Mouse (Mus musculus): Measurements from ENCODE around the gene Dok7. TPM values are rescaled to one million over a fixed set of nuclear protein-coding genes. Genes with fewer than 3 reads are reported as not detected.
A peak's percentile ranks its signal among the peaks of the same experiment; 100 is the strongest.

The Dok7 gene
- polyA plus RNA-seq, 1 experiment from 2014 or later: 0.35 TPM

DNA sequence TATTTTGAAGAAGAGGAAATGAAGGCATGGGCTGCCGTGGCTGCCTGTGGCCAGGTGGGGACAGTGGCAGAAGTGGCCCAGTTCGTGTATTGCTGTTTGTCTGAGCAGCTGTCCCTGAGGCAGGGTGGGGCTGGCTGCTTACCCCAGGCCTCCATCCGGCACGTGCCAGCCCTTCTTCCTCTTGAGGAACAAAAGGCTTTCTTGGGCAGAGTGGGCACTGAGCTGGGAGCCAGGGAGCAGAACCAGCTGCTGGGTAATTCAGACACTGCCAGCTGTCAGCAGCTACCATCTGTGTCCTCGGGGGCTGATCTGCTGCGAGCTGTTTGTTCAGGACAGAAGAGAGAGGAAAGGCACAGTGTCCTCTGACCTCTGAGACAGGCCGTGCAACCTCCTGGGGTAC lies 14.4 kb downstream of the Dok7 start:
- H3K9ac ChIP-seq (ENCODE audit: low read depth, low read length): no peak overlapping the region
- 47% methylated on average over 7 of the region's 7 CpGs for WGBS
- H3K36me3 ChIP-seq (ENCODE audit: control insufficient read depth, insufficient read depth, low read length): no peaks in the 10 kb centered on the region
- no peak for ATAC-seq (ENCODE audit: low FRiP score, low TSS enrichment)
- H3K4me1 ChIP-seq (ENCODE audit: control insufficient read depth, insufficient read depth, low read length): no peaks in the 10 kb centered on the region
- no peaks in the 10 kb centered on the region for H3K9me3 ChIP-seq (ENCODE audit: control insufficient read depth, low read length)
- H3K27me3 ChIP-seq (ENCODE audit: control insufficient read depth, insufficient read depth, low read length): no peaks in the 10 kb centered on the region
- H3K4me2 ChIP-seq (replicated peaks; ENCODE audit: low read depth, low read length): no peak overlapping the region
- H3K27ac ChIP-seq (ENCODE audit: low read depth, low read length): no peak overlapping the region
- no peak overlapping the region for H3K4me3 ChIP-seq (ENCODE audit: low read length)

DNA sequence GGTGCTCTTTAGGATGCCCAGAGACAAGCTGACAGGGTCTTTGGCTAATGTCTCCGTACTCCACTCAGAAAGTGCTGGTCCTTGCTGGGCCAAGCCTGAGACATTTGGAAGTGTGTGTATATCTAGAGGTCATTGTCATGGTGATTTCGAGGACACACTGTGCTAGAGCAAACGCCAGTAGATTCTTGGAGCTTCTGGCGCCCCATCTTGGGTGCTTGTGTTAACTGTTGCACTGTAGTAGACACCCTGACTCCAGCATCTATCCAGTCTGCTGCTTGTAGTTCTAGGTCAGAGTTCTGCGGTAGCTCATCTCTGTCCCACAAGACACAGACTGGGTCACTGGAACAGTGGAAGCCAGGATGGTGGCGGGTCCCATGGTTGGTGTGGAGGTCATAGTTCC lies 15.3 kb downstream of the Dok7 start:
- Histone ChIP-seq H3K27me3 (ENCODE audit: control insufficient read depth, insufficient read depth, low read length) (no peaks in the 10 kb centered on the region), H3K9me3 (ENCODE audit: control insufficient read depth, low read length) (no peaks in the 10 kb centered on the region), H3K4me2 (replicated peaks; ENCODE audit: low read depth, low read length) (no peak overlapping the region), H3K27ac (ENCODE audit: low read depth, low read length) (no peak overlapping the region), H3K4me3 (ENCODE audit: low read length) (no peak overlapping the region), H3K4me1 (ENCODE audit: control insufficient read depth, insufficient read depth, low read length) (no peaks in the 10 kb centered on the region), H3K36me3 (ENCODE audit: control insufficient read depth, insufficient read depth, low read length) (no peaks in the 10 kb centered on the region), H3K9ac (ENCODE audit: low read depth, low read length) (no peak overlapping the region)
- no peak for ATAC-seq (ENCODE audit: low FRiP score, low TSS enrichment)
- WGBS: 93% methylated on average over 6 of the region's 6 CpGs

- H3K4me1 ChIP-seq (ENCODE audit: control insufficient read depth, insufficient read depth, low read length): no peaks in the 10 kb centered on the region
- WGBS: 70% methylated on average over 11 of the region's 11 CpGs
- no peak for ATAC-seq (ENCODE audit: low FRiP score, low TSS enrichment)
Observed at GRCm38 (mm10) chr5:35073235-35073634, 16.7 kb downstream of the Dok7 start.

DNA sequence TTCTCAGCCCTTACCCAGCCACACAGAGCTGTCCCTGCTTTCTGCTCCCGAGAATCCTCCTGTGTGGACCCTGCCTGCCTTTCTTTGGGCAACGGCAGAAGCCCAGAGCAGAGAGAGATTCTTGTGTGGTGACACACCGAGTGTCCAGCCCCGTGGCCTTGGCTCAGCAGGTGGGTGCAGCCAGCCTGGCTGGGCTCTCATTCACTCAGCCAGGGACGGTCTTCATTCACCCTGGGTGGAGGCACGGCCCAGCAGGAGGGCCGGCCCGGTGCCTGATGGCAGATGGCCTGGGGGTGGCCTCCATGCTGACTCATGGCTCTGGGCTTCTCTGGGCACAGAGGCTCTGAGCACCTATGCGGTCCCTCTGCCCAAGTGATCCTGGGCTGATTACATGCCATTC lies 17.4 kb downstream of the Dok7 start:
- Histone ChIP-seq H3K4me1 (ENCODE audit: control insufficient read depth, insufficient read depth, low read length) (no peaks in the 10 kb centered on the region), H3K4me3 (ENCODE audit: low read length) (no peak overlapping the region), H3K36me3 (ENCODE audit: control insufficient read depth, insufficient read depth, low read length) (no peaks in the 10 kb centered on the region), H3K9ac (ENCODE audit: low read depth, low read length) (no peak overlapping the region), H3K27me3 (ENCODE audit: control insufficient read depth, insufficient read depth, low read length) (peaks cover 2% of the 10 kb centered on the region; the same call in 1 of the 2 replicates), H3K4me2 (replicated peaks; ENCODE audit: low read depth, low read length) (no peak overlapping the region), H3K27ac (ENCODE audit: low read depth, low read length) (no peak overlapping the region), H3K9me3 (ENCODE audit: control insufficient read depth, low read length) (no peaks in the 10 kb centered on the region)
- WGBS: 76% methylated on average over 9 of the region's 9 CpGs
- ATAC-seq (ENCODE audit: low FRiP score, low TSS enrichment): 0 out of 2 replicates have a peak, but pooled peaks have one; percentile 14

More at GRCm38 (mm10) chr5:35073235-35073634, 16.7 kb downstream of the Dok7 start:
- no peaks in the 10 kb centered on the region for H3K36me3 ChIP-seq (ENCODE audit: control insufficient read depth, insufficient read depth, low read length)
- H3K4me3 ChIP-seq (ENCODE audit: low read length): no peak overlapping the region
- no peaks in the 10 kb centered on the region for H3K9me3 ChIP-seq (ENCODE audit: control insufficient read depth, low read length)
- no peaks in the 10 kb centered on the region for H3K27me3 ChIP-seq (ENCODE audit: control insufficient read depth, insufficient read depth, low read length)
- no peak overlapping the region for H3K27ac ChIP-seq (ENCODE audit: low read depth, low read length)
- no peak overlapping the region for H3K4me2 ChIP-seq (replicated peaks; ENCODE audit: low read depth, low read length)
- no peak overlapping the region for H3K9ac ChIP-seq (ENCODE audit: low read depth, low read length)

- Histone ChIP-seq H3K27ac (ENCODE audit: low read depth, low read length) (no peak overlapping the region), H3K9ac (ENCODE audit: low read depth, low read length) (no peak overlapping the region), H3K36me3 (ENCODE audit: control insufficient read depth, insufficient read depth, low read length) (no peaks in the 10 kb centered on the region), H3K4me2 (replicated peaks; ENCODE audit: low read depth, low read length) (no peak overlapping the region), H3K27me3 (ENCODE audit: control insufficient read depth, insufficient read depth, low read length) (peaks cover 11% of the 10 kb centered on the region; the same call in 1 of the 2 replicates), H3K9me3 (ENCODE audit: control insufficient read depth, low read length) (no peaks in the 10 kb centered on the region), H3K4me1 (ENCODE audit: control insufficient read depth, insufficient read depth, low read length) (no peaks in the 10 kb centered on the region), H3K4me3 (ENCODE audit: low read length) (no peak overlapping the region)
- WGBS: 85% methylated on average over 1 of the region's 1 CpGs
- ATAC-seq (ENCODE audit: low FRiP score, low TSS enrichment): no peak
Observed at GRCm38 (mm10) chr5:35076369-35076768, 19.8 kb downstream of the Dok7 start.

DNA sequence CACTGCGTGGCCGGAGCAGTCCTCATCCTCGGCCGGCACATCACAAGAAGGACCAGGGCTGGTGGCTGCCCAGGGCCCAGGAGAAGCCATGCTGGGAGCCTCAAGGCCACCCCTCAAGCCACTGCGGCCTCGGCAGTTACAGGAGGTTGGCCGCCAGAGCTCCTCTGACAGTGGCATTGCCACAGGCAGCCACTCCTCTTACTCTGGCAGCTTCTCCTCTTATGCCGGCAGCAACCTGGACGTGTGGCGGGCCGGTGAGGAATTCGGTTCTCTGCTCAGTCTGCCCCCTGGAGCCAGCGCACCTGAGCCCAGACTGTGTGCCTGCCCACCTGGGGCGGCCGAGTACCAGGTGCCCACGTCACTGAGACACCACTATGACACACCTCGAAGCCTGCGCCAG lies 22.5 kb downstream of the Dok7 start:
- Histone ChIP-seq H3K4me3 (ENCODE audit: low read length) (no peak overlapping the region), H3K9me3 (ENCODE audit: control insufficient read depth, low read length) (no peaks in the 10 kb centered on the region), H3K4me2 (replicated peaks; ENCODE audit: low read depth, low read length) (no peak overlapping the region), H3K27ac (ENCODE audit: low read depth, low read length) (no peak overlapping the region), H3K9ac (ENCODE audit: low read depth, low read length) (no peak overlapping the region), H3K27me3 (ENCODE audit: control insufficient read depth, insufficient read depth, low read length) (peaks cover 11% of the 10 kb centered on the region; the same call in 1 of the 2 replicates), H3K36me3 (ENCODE audit: control insufficient read depth, insufficient read depth, low read length) (no peaks in the 10 kb centered on the region), H3K4me1 (ENCODE audit: control insufficient read depth, insufficient read depth, low read length) (no peaks in the 10 kb centered on the region)
- WGBS: 42% methylated on average over 18 of the region's 18 CpGs
- ATAC-seq (ENCODE audit: low FRiP score, low TSS enrichment): no peak

DNA sequence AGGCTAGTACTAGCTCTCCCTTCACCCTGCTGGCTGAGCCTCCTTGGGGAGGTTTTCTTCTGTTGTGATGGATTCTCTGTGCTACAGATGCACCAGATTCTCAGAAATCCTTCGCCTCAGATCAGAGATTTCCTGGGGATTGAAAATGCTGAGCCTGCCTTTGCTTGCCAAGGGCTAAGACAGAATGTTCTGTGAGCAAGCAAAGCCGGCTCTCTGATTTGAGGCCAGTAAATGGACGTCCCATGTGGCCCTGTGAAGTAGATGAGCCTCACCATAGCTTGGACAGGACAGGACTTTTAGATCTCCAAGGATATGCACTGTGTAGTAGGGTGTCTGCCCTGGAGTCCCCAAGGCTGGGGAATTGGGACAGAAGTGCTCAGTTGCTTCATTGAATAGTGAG lies 28.3 kb downstream of the Dok7 start:
- no peak for ATAC-seq (ENCODE audit: low FRiP score, low TSS enrichment)
- Histone ChIP-seq H3K36me3 (ENCODE audit: control insufficient read depth, insufficient read depth, low read length) (no peaks in the 10 kb centered on the region), H3K9ac (ENCODE audit: low read depth, low read length) (no peak overlapping the region), H3K4me1 (ENCODE audit: control insufficient read depth, insufficient read depth, low read length) (no peaks in the 10 kb centered on the region), H3K4me2 (replicated peaks; ENCODE audit: low read depth, low read length) (no peak overlapping the region), H3K4me3 (ENCODE audit: low read length) (no peak overlapping the region), H3K27ac (ENCODE audit: low read depth, low read length) (no peak overlapping the region), H3K9me3 (ENCODE audit: control insufficient read depth, low read length) (no peaks in the 10 kb centered on the region), H3K27me3 (ENCODE audit: control insufficient read depth, insufficient read depth, low read length) (0 out of 2 replicates have a peak, but pooled peaks cover under 1% of the 10 kb centered on the region)
- WGBS: 78% methylated on average over 3 of the region's 3 CpGs

DNA sequence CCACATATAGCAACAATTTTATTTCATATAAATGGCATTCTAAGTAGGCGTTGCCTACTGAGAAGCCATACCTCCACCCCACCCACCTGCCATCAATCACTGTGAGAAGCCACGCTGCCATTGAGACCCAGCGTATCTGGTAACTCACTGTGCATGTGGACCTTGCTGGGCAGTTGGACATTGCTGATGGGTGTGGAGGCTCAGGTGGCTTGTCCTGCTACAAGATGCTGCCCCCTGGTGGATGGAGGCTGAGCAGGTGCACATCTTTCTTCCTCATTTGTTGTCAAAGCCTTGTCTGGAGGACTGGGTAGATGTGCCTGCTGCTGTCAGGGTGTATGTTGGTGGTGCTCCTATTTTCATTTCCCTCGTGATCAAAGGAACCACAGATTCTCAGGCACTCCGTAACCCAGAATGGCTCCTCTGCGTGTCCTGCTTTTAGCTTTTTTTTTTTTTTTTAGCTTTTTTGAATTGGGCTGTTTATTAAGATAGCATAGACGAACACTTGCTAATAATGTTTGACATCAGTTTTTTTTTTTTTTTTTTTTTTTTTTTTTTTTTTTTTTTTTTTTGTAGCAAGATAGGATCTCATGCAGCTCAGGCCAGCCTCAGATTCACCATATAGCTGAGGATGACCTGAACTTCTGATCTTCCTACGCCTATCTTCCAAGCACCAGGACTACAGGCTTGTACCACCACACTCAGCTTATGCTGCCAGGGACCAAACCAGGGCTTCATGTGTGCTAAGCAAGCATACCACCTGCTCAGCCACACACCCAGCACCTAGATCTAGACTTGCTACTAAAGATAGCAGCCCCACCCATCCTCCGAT lies 32.4 kb downstream of the Dok7 start:
- Histone ChIP-seq H3K36me3 (ENCODE audit: control insufficient read depth, insufficient read depth, low read length) (peaks cover 13% of the 10 kb centered on the region), H3K27ac (ENCODE audit: low read depth, low read length) (no peak overlapping the region), H3K9ac (ENCODE audit: low read depth, low read length) (no peak overlapping the region), H3K27me3 (ENCODE audit: control insufficient read depth, insufficient read depth, low read length) (no peaks in the 10 kb centered on the region), H3K4me1 (ENCODE audit: control insufficient read depth, insufficient read depth, low read length) (no peaks in the 10 kb centered on the region), H3K4me3 (ENCODE audit: low read length) (no peak overlapping the region), H3K4me2 (replicated peaks; ENCODE audit: low read depth, low read length) (no peak overlapping the region), H3K9me3 (ENCODE audit: control insufficient read depth, low read length) (no peaks in the 10 kb centered on the region)
- WGBS: 69% methylated on average over 9 of the region's 9 CpGs
- ATAC-seq (ENCODE audit: low FRiP score, low TSS enrichment): no peak

DNA sequence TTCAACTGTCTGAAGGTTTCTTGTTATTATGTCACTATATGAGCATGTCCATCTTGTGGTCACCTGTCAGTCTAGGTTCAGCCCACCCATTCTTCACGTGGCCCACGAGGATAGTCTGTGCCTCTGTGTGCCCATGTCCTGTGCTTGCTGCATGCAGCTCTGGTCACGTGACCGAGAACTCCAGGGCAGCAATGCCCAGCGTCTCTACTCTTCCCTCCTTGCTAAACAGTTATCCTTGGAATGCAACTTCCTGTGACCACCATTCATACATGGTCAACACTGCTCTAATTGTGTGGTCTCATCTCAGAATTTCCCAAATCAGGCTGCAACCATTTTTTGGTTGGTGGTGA lies 33.0 kb downstream of the Dok7 start:
- Histone ChIP-seq H3K36me3 (ENCODE audit: control insufficient read depth, insufficient read depth, low read length) (peaks cover 16% of the 10 kb centered on the region), H3K4me1 (ENCODE audit: control insufficient read depth, insufficient read depth, low read length) (no peaks in the 10 kb centered on the region), H3K4me3 (ENCODE audit: low read length) (no peak overlapping the region), H3K9me3 (ENCODE audit: control insufficient read depth, low read length) (no peaks in the 10 kb centered on the region), H3K27me3 (ENCODE audit: control insufficient read depth, insufficient read depth, low read length) (no peaks in the 10 kb centered on the region), H3K27ac (ENCODE audit: low read depth, low read length) (no peak overlapping the region), H3K4me2 (replicated peaks; ENCODE audit: low read depth, low read length) (no peak overlapping the region), H3K9ac (ENCODE audit: low read depth, low read length) (no peak overlapping the region)
- ATAC-seq (ENCODE audit: low FRiP score, low TSS enrichment): no peak
- 84% methylated on average over 5 of the region's 5 CpGs for WGBS
